Mouse (Mus musculus) urinary bladder, postnatal 14 days (tissue): ENCODE measurements around the gene Slamf6.
"Not testable (repeated sequence)": the region's sequence is repeated elsewhere in the genome, so short reads cannot be mapped to it uniquely, and the experiment has no call there.

Experiments used
- DNase-seq: peaks from one replicate; pipeline ENCODE4 v3.0.0; 2021; ENCODE audit warnings: low spot score

Slamf6 gene

DNA sequence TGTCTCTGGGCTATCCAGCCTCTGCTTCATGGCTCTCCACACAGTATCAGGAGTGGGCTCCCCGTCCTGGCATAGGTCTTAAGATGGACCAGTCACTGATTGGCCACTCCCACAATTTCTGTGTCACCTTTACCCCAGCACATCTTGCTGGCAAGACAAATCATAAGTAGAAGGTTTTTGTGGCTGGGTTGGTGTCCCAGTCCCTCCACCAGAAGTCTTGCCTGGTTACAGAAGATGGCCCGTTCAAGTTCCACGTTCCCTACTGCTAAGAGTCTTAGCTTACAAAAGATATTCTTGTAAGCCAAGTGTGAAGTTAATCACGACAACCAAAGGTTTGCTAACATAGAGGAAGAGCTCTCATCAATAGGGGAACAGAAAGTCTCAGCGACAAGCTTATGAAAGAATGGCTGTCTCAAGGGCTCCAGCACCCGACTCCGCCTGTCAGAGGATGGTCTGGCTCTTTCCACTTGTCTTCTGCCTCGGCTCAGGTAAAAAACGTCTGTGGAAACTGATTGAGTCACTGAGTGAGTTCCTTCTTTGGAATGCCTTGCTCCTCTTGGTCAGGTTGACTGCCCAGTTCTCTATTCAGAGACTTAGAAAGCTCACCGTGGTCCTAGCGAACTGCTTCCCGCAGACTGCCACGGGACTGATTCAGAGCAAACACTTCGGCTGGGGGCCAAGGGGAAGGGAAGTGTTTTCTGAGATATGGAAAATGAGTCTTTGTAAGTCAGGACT, at the start of gene Slamf6:
Gene Slamf6 (plus strand): TSS at position 211 of the 735 bp plus-strand sequence.
- DNase-seq: no peak

GRCm38 (mm10) chr1:171886989-171887388, 30.3 kb upstream of the Slamf6 start:
- no peak for DNase-seq

- not testable (repeated sequence) for DNase-seq
Measured at GRCm38 (mm10) chr1:171895364-171895763, 22.0 kb upstream of the Slamf6 start, which contains the start of gene Gm10521. Gene Gm10521 (plus strand): TSS chr1:171895664.

DNA sequence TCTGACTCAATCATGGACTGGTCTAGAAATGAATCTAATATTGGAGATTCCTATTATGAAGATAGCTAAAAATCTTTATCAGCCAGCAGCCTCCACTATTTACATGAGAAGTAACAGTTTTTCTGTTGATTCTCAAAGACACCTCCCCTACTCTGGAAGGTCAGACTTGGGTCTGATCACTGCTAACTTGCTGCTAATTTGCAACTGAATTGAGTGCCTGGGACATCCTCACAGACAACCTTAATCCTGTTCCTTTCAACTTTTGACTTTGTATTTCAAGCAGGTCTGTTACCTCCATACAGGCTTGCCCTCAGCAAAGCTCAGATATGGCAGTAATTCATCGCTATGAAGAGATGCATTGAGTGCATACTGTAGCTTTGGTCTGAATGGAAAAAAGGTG, 13.3 kb upstream of the Slamf6 start:
- DNase-seq: no peak

- DNase-seq: no peak
Measured at GRCm38 (mm10) chr1:171915638-171916458, 1.5 kb upstream of the Slamf6 start.

GRCm38 (mm10) chr1:171918136-171918920, 1.0 kb downstream of the Slamf6 start:
- DNase-seq: no peak

- no peak for DNase-seq
Measured at GRCm38 (mm10) chr1:171919193-171919592, 1.9 kb downstream of the Slamf6 start.

- no peak for DNase-seq
Measured at GRCm38 (mm10) chr1:171919901-171920510, 2.7 kb downstream of the Slamf6 start.

GRCm38 (mm10) chr1:171920989-171921621, 3.8 kb downstream of the Slamf6 start:
- DNase-seq: no peak

GRCm38 (mm10) chr1:171921641-171922040, 4.3 kb downstream of the Slamf6 start:
- DNase-seq: no peak

DNA sequence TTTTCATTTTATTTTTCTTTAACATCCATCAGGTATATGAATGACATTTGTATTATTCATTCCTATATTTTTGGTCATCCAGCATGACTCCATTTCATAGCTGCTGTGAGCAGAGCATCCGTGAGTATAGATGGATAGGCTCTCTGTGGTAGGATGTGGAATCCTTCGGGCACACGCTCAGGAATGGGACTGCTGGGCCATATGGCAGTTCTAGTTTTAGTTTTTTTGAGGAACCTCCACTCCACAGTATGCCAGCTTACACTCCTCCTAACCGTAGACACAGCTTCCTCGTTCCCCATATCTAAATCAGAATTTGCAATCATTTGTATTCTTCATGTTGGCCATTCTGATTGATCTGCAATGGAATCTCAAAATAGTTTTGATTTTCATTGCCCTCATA, 5.5 kb downstream of the Slamf6 start:
- DNase-seq: no peak

- no peak for DNase-seq
Measured at GRCm38 (mm10) chr1:171924900-171925299, 7.6 kb downstream of the Slamf6 start.

DNA sequence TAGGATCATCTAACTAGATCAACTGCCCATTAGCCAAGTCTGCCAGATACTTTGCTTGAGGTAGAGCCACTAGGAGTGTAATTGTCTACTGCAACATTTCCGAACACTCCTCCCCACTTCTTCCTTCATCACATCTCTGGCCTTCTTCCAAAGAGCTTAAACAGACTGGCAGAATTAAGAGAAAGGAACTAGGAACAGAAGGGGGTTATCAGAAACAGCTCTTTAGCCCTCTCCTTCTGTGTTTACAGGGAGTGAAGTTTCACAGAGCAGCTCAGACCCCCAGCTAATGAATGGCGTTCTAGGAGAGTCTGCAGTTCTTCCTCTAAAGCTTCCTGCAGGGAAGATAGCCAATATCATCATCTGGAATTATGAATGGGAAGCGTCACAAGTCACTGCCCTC, 16.5 kb downstream of the Slamf6 start:
- no peak for DNase-seq

GRCm38 (mm10) chr1:171938952-171939948, 21.9 kb downstream of the Slamf6 start:
- DNase-seq: no peak

DNA sequence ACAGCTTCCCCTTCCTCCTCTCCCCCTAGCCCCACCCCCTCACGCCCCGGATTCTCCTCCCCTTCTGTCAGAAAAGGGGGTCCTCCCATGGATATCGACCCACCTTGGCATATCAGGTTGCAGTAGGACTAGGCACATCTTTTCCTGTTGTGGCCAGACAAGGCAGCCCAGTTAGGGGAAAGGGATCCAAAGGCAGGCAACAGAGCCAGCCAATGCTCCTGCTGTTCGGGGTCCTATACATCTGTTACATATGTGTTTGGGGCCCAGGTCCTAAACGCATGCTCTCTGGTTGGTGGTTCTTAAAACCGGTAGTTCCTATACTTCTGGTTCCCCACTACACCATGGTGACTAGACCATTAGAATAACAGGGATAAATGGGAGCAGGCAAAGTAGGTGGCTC, 23.3 kb downstream of the Slamf6 start:
- DNase-seq: no peak

- no peak for DNase-seq
Measured at GRCm38 (mm10) chr1:171946447-171946995, 29.2 kb downstream of the Slamf6 start.

- DNase-seq: no peak
Measured at GRCm38 (mm10) chr1:171948161-171948945, 31.0 kb downstream of the Slamf6 start.

DNA sequence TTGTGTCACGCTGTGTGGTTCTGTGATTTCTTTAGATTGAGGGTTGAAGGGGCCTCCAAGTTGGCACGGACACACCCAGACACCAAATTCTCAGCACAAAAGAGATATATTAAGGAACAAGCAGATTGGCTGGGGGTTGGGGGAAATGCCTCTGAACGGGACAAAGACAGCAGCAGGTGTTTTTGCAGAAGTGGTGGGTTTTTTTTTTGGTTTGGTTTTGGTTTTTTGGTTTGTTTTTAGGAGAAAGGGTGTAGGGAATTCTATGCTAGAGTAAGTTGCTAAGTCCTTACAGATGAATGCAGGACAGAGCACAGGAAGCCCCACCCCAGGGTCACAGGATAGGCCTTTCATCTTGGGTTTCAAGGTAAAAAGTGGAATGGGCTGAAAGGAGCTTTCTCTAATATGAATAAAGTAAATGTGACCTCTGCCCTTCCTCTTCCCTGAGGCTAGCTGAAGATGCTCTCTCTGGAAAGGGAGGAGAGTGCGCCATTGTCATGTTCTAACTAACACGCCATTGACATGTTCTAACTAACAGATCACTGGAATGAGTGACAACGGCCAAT, 31.7 kb downstream of the Slamf6 start:
- DNase-seq: no peak

GRCm38 (mm10) chr1:171955071-171955470, 37.8 kb downstream of the Slamf6 start:
- DNase-seq: no peak
